Mouse (Mus musculus): ENCODE results near the gene Ctsk. TPM values are rescaled to one million over a fixed set of nuclear protein-coding genes. Genes with fewer than 3 reads are reported as not detected.

Ctsk gene
- polyA plus RNA-seq, 1 experiment: 4.0 TPM

GRCm38 (mm10) chr3:95516614-95517041 lies 17.6 kb downstream of the Ctsk start:
- Histone ChIP-seq H3K4me1 (ENCODE audit: control insufficient read depth, insufficient read depth, low read length) (peaks cover 13% of the 10 kb centered on the region), H3K27ac (ENCODE audit: control insufficient read depth, insufficient read depth, low read depth, low read length, poor library complexity) (peak overlapping the region; percentile 65), H3K4me3 (replicated peaks; ENCODE audit: control insufficient read depth, low read depth, low read length) (no peak overlapping the region)
- TF ChIP-seq CTCF (IDR thresholded peaks at IDR 0.05; ENCODE audit: control insufficient read depth, insufficient read depth, low read length): no peak
- no peak for TF ChIP-seq POLR2A (IDR thresholded peaks at IDR 0.05; ENCODE audit: borderline replicate concordance, control insufficient read depth, low read depth, low read length)
- WGBS: 58% methylated on average over 3 of the region's 3 CpGs

DNA sequence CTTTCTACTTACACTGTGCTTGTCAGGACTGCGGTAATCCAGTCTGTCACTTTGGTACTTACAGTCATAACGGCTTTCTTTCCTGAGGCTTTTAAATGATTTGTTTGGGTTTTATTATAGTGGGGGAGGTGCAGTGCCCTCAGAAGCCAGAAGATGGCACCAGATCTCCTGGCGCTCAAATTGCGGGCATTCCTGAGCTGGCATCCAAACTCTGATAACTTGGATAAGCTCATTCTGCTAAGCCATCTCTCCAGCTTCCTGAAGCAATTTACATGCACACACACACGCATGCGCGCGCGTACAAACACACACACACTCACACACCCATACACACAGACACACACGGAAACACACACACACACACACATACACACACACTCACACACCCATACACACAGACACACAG lies 18.4 kb downstream of the Ctsk start:
- Histone ChIP-seq H3K4me3 (replicated peaks; ENCODE audit: control insufficient read depth, low read depth, low read length) (no peak overlapping the region), H3K4me1 (ENCODE audit: control insufficient read depth, insufficient read depth, low read length) (peaks cover 14% of the 10 kb centered on the region), H3K27ac (ENCODE audit: control insufficient read depth, insufficient read depth, low read depth, low read length, poor library complexity) (peak overlapping the region; percentile 51)
- no peak for TF ChIP-seq POLR2A (IDR thresholded peaks at IDR 0.05; ENCODE audit: borderline replicate concordance, control insufficient read depth, low read depth, low read length)
- TF ChIP-seq CTCF (IDR thresholded peaks at IDR 0.05; ENCODE audit: control insufficient read depth, insufficient read depth, low read length): peak; percentile 87
- 20% methylated on average over 10 of the region's 10 CpGs for WGBS

DNA sequence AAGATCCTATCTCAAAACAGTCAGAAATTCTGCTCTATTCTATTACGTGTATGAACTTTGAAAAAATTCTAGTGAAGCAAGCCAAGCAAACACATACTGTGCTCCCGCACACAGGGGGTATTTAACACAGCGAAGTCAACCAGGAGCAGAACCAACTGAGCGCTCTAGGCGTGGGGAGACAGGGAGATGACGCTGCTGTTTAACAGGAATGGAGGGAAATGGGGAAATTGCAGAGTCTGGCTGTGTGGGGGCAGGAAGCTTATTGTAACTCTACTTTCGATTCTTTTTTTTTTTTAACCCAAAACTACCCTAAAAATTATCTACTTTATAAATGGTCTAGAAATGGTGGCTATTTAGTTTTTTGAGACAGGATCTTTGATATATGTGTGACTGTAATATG lies 19.8 kb downstream of the Ctsk start:
- H3K4me3 ChIP-seq (replicated peaks; ENCODE audit: control insufficient read depth, low read depth, low read length): no peak overlapping the region
- peaks cover 19% of the 10 kb centered on the region for H3K4me1 ChIP-seq (ENCODE audit: control insufficient read depth, insufficient read depth, low read length)
- H3K27ac ChIP-seq (ENCODE audit: control insufficient read depth, insufficient read depth, low read depth, low read length, poor library complexity): peak overlapping the region; percentile 67
- no peak for TF ChIP-seq CTCF (IDR thresholded peaks at IDR 0.05; ENCODE audit: control insufficient read depth, insufficient read depth, low read length)
- WGBS: 4% methylated on average over 7 of the region's 7 CpGs

DNA sequence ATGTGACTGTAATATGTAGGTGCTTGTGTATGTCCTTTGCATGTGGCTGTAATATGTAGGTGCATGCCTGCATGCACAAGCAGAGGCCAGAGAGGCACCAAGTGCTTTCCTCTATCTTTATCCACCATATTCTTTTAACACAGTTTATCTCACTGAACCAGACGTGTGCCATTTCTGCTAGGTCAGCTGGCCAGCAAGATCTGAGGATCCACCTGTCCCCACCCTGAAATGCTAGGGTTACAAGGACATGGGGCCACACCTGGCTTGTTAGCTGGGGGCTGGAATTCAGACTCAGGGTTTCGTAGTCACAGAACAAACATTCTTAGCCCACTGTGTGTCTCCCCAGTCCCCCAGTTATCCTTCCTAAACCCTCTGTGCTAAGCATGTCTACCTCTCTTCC lies 20.3 kb downstream of the Ctsk start:
- 48% methylated on average over 2 of the region's 2 CpGs for WGBS
- Histone ChIP-seq H3K4me1 (ENCODE audit: control insufficient read depth, insufficient read depth, low read length) (peaks cover 19% of the 10 kb centered on the region), H3K27ac (ENCODE audit: control insufficient read depth, insufficient read depth, low read depth, low read length, poor library complexity) (peak overlapping the region; percentile 24; the same call in 1 of the 2 replicates), H3K4me3 (replicated peaks; ENCODE audit: control insufficient read depth, low read depth, low read length) (no peak overlapping the region)
- TF ChIP-seq CTCF (IDR thresholded peaks at IDR 0.05; ENCODE audit: control insufficient read depth, insufficient read depth, low read length) (no peak), POLR2A (IDR thresholded peaks at IDR 0.05; ENCODE audit: borderline replicate concordance, control insufficient read depth, low read depth, low read length) (no peak)

DNA sequence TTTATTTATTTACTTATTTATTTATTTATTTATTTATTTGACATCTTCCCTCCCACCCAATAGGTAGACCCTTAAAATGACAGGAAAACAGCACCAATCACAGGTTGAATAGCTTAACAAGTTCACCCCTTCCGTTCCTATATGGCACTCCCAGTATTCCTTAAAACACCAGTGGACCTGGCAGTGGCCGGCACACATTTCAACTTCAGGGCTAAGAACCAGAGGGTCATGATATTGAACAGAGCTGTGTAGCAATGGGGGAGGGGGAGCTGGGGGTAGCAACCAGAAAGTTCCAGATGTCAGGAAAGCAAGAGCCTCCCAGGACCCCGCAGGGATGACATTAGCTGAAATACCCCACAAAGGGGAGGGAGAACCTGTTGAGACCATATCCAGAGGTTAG lies 21.0 kb downstream of the Ctsk start:
- 87% methylated on average over 3 of the region's 3 CpGs for WGBS
- peaks cover 19% of the 10 kb centered on the region for H3K4me1 ChIP-seq (ENCODE audit: control insufficient read depth, insufficient read depth, low read length)
- H3K27ac ChIP-seq (ENCODE audit: control insufficient read depth, insufficient read depth, low read depth, low read length, poor library complexity): peak overlapping the region; percentile 63; the same call in 1 of the 2 replicates
- H3K4me3 ChIP-seq (replicated peaks; ENCODE audit: control insufficient read depth, low read depth, low read length): no peak overlapping the region
- no peak for TF ChIP-seq CTCF (IDR thresholded peaks at IDR 0.05; ENCODE audit: control insufficient read depth, insufficient read depth, low read length)
- TF ChIP-seq POLR2A (IDR thresholded peaks at IDR 0.05; ENCODE audit: borderline replicate concordance, control insufficient read depth, low read depth, low read length): no peak

DNA sequence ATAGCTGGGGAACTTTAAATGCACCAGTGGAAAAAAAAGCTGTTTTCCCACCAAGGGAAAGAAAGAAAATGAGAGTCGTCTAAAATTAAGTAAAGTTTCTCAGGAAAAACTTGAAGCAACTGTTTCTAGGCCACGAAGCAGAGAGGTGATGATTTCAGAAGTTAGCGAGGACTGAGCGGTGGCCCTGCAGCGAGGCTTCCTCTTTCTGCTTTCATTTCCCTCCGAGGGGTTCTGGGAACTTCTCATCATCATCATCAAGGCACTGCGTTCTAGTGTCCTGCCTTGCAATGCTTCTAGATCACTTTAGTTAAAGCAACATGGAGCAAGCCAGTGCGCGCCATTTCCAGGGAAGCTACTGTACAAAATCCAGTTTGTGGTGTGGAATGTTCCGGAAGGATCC lies 22.1 kb downstream of the Ctsk start:
- H3K4me3 ChIP-seq (replicated peaks; ENCODE audit: control insufficient read depth, low read depth, low read length): peak overlapping the region; percentile 29
- H3K4me1 ChIP-seq (ENCODE audit: control insufficient read depth, insufficient read depth, low read length): peaks cover 16% of the 10 kb centered on the region
- 19% methylated on average over 10 of the region's 10 CpGs for WGBS
- TF ChIP-seq POLR2A (IDR thresholded peaks at IDR 0.05; ENCODE audit: borderline replicate concordance, control insufficient read depth, low read depth, low read length) (no peak), CTCF (IDR thresholded peaks at IDR 0.05; ENCODE audit: control insufficient read depth, insufficient read depth, low read length) (no peak)
- peak overlapping the region; percentile 58; the same call in 1 of the 2 replicates for H3K27ac ChIP-seq (ENCODE audit: control insufficient read depth, insufficient read depth, low read depth, low read length, poor library complexity)

DNA sequence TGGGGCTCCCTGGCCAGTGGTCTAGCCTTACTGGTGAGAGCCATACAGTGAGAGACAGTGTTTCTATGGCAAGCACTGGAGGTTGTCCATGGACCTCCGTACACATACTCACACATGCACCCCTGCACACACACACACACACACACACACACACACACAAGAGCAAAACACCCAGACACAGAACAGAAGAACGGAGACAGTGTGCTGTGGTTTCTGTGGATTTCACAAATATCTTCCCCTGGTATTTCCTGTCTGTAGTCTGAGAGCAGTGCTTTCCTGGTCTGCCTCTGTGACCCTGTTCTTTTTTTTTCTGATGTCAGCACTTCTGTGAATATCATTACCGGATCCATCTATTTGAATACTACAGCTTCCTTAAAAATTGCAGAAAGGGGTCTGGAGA lies 24.6 kb downstream of the Ctsk start:
- H3K4me3 ChIP-seq (replicated peaks; ENCODE audit: control insufficient read depth, low read depth, low read length): no peak overlapping the region
- TF ChIP-seq CTCF (IDR thresholded peaks at IDR 0.05; ENCODE audit: control insufficient read depth, insufficient read depth, low read length): peak; percentile 8; the same call in 1 of the 2 replicates
- TF ChIP-seq POLR2A (IDR thresholded peaks at IDR 0.05; ENCODE audit: borderline replicate concordance, control insufficient read depth, low read depth, low read length): no peak
- peaks cover 11% of the 10 kb centered on the region for H3K4me1 ChIP-seq (ENCODE audit: control insufficient read depth, insufficient read depth, low read length)
- H3K27ac ChIP-seq (ENCODE audit: control insufficient read depth, insufficient read depth, low read depth, low read length, poor library complexity): peak overlapping the region; percentile 52
- 1% methylated on average over 3 of the region's 3 CpGs for WGBS

- H3K4me1 ChIP-seq (ENCODE audit: control insufficient read depth, insufficient read depth, low read length): peaks cover 11% of the 10 kb centered on the region
- no peak overlapping the region for H3K27ac ChIP-seq (ENCODE audit: control insufficient read depth, insufficient read depth, low read depth, low read length, poor library complexity)
- H3K4me3 ChIP-seq (replicated peaks; ENCODE audit: control insufficient read depth, low read depth, low read length): no peak overlapping the region
- TF ChIP-seq POLR2A (IDR thresholded peaks at IDR 0.05; ENCODE audit: borderline replicate concordance, control insufficient read depth, low read depth, low read length) (no peak), CTCF (IDR thresholded peaks at IDR 0.05; ENCODE audit: control insufficient read depth, insufficient read depth, low read length) (no peak)
- 78% methylated on average over 2 of the region's 2 CpGs for WGBS
These were observed 25.6 kb downstream of the Ctsk start for GRCm38 (mm10) chr3:95524673-95525072.

- TF ChIP-seq CTCF (IDR thresholded peaks at IDR 0.05; ENCODE audit: control insufficient read depth, insufficient read depth, low read length): no peak
- TF ChIP-seq POLR2A (IDR thresholded peaks at IDR 0.05; ENCODE audit: borderline replicate concordance, control insufficient read depth, low read depth, low read length): no peak
- Histone ChIP-seq H3K4me3 (replicated peaks; ENCODE audit: control insufficient read depth, low read depth, low read length) (no peak overlapping the region), H3K4me1 (ENCODE audit: control insufficient read depth, insufficient read depth, low read length) (peaks cover 9% of the 10 kb centered on the region), H3K27ac (ENCODE audit: control insufficient read depth, insufficient read depth, low read depth, low read length, poor library complexity) (no peak overlapping the region)
These were observed 27.1 kb downstream of the Ctsk start for GRCm38 (mm10) chr3:95526111-95526510.
